11 mouse cellular contexts compared by ENCODE assay signal in the genomic region with DNA sequence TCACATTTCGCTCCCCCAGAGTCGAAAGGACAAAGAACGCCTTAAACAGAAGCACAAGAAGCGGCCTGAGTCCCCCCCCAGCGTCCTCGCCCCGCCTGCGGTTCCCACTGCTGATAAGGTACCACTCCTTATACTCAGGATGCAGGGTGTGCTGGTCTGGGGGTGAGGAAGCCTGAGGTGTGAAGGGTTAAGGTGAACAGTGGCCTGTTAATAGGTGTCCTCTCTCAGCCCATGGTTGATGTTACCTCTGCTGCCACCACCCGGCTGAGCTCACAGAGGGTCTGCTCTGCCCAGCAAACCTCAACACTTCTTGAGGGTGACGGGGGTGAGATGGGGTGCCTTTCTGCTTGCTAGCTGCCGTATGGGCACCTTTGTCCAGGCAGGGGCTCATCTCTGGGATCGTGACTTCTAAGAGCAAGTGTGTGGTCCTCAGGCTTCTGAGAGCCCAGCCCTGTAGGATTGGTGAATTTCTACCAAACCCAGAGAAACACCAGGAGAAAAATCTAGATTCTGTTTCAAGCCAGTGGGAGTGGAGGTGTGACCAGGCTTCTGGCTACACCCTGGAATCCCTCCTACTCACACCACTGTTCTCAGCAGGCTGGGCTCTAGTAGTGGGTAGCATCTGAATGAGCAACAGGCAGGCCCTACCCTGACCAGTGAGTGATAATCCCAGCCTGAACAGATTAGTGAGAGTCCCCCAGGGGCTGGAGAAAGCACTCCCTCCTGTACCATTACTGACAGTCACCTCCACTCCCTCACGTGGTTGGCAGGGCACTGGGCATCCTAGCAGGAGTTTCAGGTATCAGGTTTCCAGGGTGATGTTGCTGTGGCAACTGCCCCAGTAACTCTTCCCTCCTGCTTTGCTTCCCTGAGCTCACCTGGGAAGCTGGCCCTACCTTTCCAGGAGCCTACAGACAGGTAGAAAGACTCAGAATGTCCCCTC. TPM values are rescaled to one million over a fixed set of nuclear protein-coding genes. Genes with fewer than 3 reads are reported as not detected.
DNase-seq lines count a peak whose midpoint lies in the region; ATAC-seq lines count a peak whose summit lies in the region.
"Had no signal": no experiment of that assay in that cellular context is flagged by ENCODE, and none has a peak within 500 bp of the region (broad histone marks: within the 10 kb centered on the region; RNA-seq: fewer than 3 reads in every experiment).

No protein-coding gene starts in this region.

- H3K4me1 ChIP-seq in kidney, embryonic 15.5 days: peaks cover 39% of the 10 kb centered on the region

- no peak for ATAC-seq in kidney, embryonic 15.5 days (replicated peaks; ENCODE audit: low FRiP score)
- ATAC-seq: inflammation-experienced regulatory T-cells, adult 6 months had no signal

- no peak overlapping the region for H3K4me3 ChIP-seq in kidney, embryonic 15.5 days (replicated peaks)
- H3K4me3 ChIP-seq: midbrain, embryonic 10.5 days; stomach, embryonic 15.5 days had no signal

- 63% methylated on average over 13 of the region's 13 CpGs for WGBS in kidney, embryonic 15.5 days

- H3K4me2 ChIP-seq in kidney, embryonic 15.5 days: no peak overlapping the region
- H3K4me2 ChIP-seq: stomach, embryonic 15.5 days had no signal

- peak; percentile 43 to 60 for DNase-seq in cerebellum, postnatal 14 days
- no peak for DNase-seq in cerebellum, postnatal 36 days
- DNase-seq in kidney, adult 9 months: no peak
- peak; percentile 58 for DNase-seq in testis, postnatal 10 days (ENCODE audit: low spot score)
- no peak for DNase-seq in testis, postnatal 14 days (ENCODE audit: low spot score)
- peak; percentile 57 for DNase-seq in telencephalon, adult 2 months (ENCODE audit: low read depth, low spot score)
- DNase-seq in adrenal gland, adult (ENCODE audit: inconsistent age in 2 of 2, low spot score in 1 of 2): no peak

- no peaks in the 10 kb centered on the region for H3K9me3 ChIP-seq in kidney, embryonic 15.5 days (replicated peaks)
- H3K9me3 ChIP-seq: midbrain, embryonic 10.5 days; stomach, embryonic 15.5 days had no signal

- no peaks in the 10 kb centered on the region for H3K27me3 ChIP-seq in kidney, embryonic 15.5 days
- H3K27me3 ChIP-seq: stomach, embryonic 15.5 days had no signal

- peaks cover 99% of the 10 kb centered on the region for H3K36me3 ChIP-seq in kidney, embryonic 15.5 days

- H3K9ac ChIP-seq in kidney, embryonic 15.5 days: no peak overlapping the region
- H3K9ac ChIP-seq: stomach, embryonic 15.5 days had no signal

- peak overlapping the region; percentile 66 for H3K27ac ChIP-seq in kidney, embryonic 15.5 days

RNA-seq across cellular contexts. Expression of a gene that starts 7.3 kb away (rescaled TPM):
- 2.8 and 3.9 TPM in 2 replicates for polyA plus RNA-seq in kidney, embryonic 15.5 days (2015; fragmentation: Nextera tagmentation; extraction: Ambion mirVana)

RNA-seq across cellular contexts. Expression of a gene that starts 15.1 kb away (rescaled TPM):
- polyA plus RNA-seq in kidney, embryonic 15.5 days (2015; fragmentation: Nextera tagmentation; extraction: Ambion mirVana): 41.2 and 42.7 TPM in 2 replicates

RNA-seq across cellular contexts. Expression of a gene that starts 29.8 kb away (rescaled TPM):
- 13.2 and 16.6 TPM in 2 replicates for polyA plus RNA-seq in kidney, embryonic 15.5 days (2015; fragmentation: Nextera tagmentation; extraction: Ambion mirVana)

RNA-seq across cellular contexts. Expression of a gene that starts 32.7 kb away (rescaled TPM):
- polyA plus RNA-seq in kidney, embryonic 15.5 days (2015; fragmentation: Nextera tagmentation; extraction: Ambion mirVana): 475 and 488 TPM in 2 replicates

RNA-seq across cellular contexts. Expression of a gene that starts 41.0 kb away (rescaled TPM):
- polyA plus RNA-seq in kidney, embryonic 15.5 days (2015; fragmentation: Nextera tagmentation; extraction: Ambion mirVana): 4.3 and 5.1 TPM in 2 replicates

Comparison
In these comparisons a context has a peak if more than half of its experiments do, and no peak if none do; other contexts are left out.
1. DNase-seq: peak in cerebellum, postnatal 14 days (2 of 2), testis, postnatal 10 days (single experiment) and telencephalon, adult 2 months (single experiment); none in cerebellum, postnatal 36 days (0 of 2), kidney, adult 9 months (single experiment), testis, postnatal 14 days (single experiment) and adrenal gland, adult (0 of 2).